Mouse (Mus musculus) ES-Bruce4 (cell line): ENCODE measurements around the gene Msrb3. TPM values are rescaled to one million over a fixed set of nuclear protein-coding genes. Genes with fewer than 3 reads are reported as not detected.

ENCODE experiments used
- H3K27ac ChIP-seq: 2 replicates; pipeline ENCODE4 v1.5.1; 2012; ENCODE audit warnings: low read length, inconsistent platforms; ENCODE audit not compliant: insufficient read depth
- H3K27me3 ChIP-seq: 2 replicates; pipeline ENCODE4 v1.6.1; 2012; ENCODE audit warnings: mild to moderate bottlenecking, low read length, inconsistent platforms; ENCODE audit not compliant: control insufficient read depth, poor library complexity, insufficient read depth, severe bottlenecking
- H3K36me3 ChIP-seq: 2 replicates; pipeline ENCODE4 v1.6.1; 2012; ENCODE audit warnings: inconsistent platforms, mild to moderate bottlenecking, low read length, moderate library complexity; ENCODE audit not compliant: control insufficient read depth, poor library complexity, insufficient read depth, severe bottlenecking
- H3K4me1 ChIP-seq: one replicate; pipeline ENCODE4 v1.8.1; 2011; ENCODE audit warnings: low read length; ENCODE audit not compliant: control insufficient read depth, insufficient read depth
- H3K4me3 ChIP-seq: 2 replicates; pipeline ENCODE4 v1.5.1; 2011; ENCODE audit warnings: low read depth, mild to moderate bottlenecking, low read length
- H3K9ac ChIP-seq: 2 replicates; pipeline ENCODE4 v1.6.1; 2012; ENCODE audit warnings: low read depth, mild to moderate bottlenecking, inconsistent platforms; ENCODE audit not compliant: poor library complexity, severe bottlenecking
- H3K9me3 ChIP-seq: replicated peaks from 2 replicates; pipeline ENCODE4 v1.6.1; 2012; ENCODE audit warnings: mild to moderate bottlenecking, low read length, inconsistent platforms; ENCODE audit not compliant: control insufficient read depth, poor library complexity, insufficient read depth, severe bottlenecking
- CTCF ChIP-seq: IDR thresholded peaks from one replicate; pipeline ENCODE4 v1.8.1; 2011; ENCODE audit warnings: low read depth, low read length
- EP300 ChIP-seq: IDR thresholded peaks from 2 replicates; pipeline ENCODE4 v1.6.1; 2011; ENCODE audit warnings: low read depth, low read length; ENCODE audit not compliant: insufficient read depth
- POLR2A ChIP-seq: IDR thresholded peaks from one replicate; pipeline ENCODE4 v1.8.1; 2011; ENCODE audit warnings: low read length; ENCODE audit not compliant: insufficient read depth
- polyA plus RNA-seq: library from polyadenylated mRNA; stranded (reverse); fragments of >200 nt; gene quantifications from 2 replicates; pipeline ENCODE4 v1.2.4, GENCODE M21; 2011; ENCODE audit warnings: low read depth; ENCODE audit not compliant: missing spikeins, insufficient read depth, insufficient read length

Gene Msrb3
- polyA plus RNA-seq, 1 experiment, result 2.6 TPM

DNA sequence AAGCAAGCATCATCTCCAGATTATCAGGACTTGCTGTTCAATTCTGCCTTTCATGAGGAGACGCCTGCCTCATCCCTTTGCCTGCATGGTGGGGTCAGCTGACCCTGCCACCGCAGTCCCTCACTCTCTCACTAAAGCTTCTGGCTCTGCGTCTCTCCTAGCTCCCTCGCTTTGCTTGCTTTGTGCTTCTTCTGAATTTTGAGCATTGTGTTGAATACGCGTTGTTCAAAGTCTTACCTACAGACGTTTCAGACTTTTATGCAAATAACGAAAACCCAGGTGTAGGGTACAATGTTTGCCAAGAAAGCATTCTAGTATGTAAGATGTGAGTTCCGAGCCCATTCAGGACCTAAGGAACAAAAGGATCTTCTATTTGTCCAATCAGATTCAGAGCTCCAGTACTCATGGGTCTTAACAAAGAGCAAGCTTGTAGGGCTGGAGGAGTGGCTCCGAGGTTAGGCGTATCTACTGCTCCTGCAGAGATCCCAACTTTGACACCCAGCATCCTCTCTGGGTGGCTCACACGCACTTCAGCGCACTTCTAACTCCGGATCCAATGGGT lies 162.3 kb downstream of the Msrb3 start:
- Histone ChIP-seq H3K36me3 (no peaks in the 10 kb centered on the region), H3K9me3 (no peaks in the 10 kb centered on the region), H3K27me3 (no peaks in the 10 kb centered on the region), H3K9ac (no peak overlapping the region), H3K27ac (no peak overlapping the region), H3K4me3 (no peak overlapping the region), H3K4me1 (no peaks in the 10 kb centered on the region)
- no peak for TF ChIP-seq POLR2A
- no peak for TF ChIP-seq EP300
- no peak for TF ChIP-seq CTCF

DNA sequence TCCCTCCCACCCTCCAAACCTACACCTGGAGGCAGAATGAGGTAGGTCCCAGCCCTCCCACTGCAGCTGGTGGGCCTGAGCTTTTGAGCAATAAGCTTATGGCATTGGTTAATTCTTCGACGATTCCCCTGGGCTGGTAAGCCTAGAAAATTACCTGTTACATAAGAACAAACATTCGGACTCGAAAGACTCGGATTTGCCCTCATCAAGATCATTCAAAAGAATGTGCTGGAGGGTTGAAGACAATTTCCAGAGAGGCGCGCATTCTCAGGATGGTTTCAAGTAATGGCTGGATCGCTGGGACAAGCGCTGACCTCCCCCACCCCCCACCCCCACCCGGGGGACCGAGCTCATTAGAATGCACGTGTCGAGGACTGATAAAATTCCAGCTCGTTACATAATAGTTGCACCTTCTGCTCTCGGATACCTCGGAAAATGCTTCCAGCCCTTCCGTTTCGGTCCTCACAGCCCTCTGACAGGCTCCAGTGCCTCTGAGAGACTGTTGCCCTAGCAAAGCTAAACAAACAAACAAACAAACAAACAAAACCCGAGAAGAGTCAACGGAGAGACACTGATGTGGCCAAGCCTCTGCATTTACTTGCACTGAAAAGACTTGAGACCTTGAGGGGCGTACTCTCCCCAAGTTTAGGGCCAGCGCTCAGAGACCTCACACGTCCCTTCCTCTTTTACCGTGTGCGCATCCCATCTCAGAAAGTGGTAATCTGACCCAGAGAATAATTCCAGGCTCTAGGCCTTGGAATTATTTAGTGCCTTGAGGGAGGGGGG lies 163.0 kb downstream of the Msrb3 start:
- TF ChIP-seq POLR2A (no peak), EP300 (no peak), CTCF (no peak)
- Histone ChIP-seq H3K4me3 (no peak overlapping the region), H3K4me1 (no peaks in the 10 kb centered on the region), H3K27me3 (no peaks in the 10 kb centered on the region), H3K36me3 (no peaks in the 10 kb centered on the region), H3K9ac (no peak overlapping the region), H3K9me3 (no peaks in the 10 kb centered on the region), H3K27ac (no peak overlapping the region)

DNA sequence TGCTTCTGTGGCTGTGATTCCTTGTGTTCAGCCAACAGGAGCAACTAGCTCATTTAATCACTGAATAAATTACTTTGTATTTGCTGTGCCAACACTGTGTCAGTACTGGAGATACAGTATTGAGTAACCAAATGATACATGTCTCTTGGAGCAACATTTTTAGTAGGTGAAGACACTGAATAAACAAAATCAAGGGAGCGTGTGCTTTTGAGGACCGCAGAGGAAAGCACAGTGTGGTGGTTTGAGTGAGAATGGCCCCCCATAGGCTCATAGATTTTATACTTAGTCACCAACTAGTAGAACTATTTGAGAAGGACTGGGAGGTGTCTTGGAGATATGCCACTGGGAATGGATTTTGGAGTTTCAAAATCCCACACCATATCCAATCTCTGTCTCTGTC lies 164.5 kb downstream of the Msrb3 start:
- Histone ChIP-seq H3K9me3 (no peaks in the 10 kb centered on the region), H3K36me3 (no peaks in the 10 kb centered on the region), H3K27ac (no peak overlapping the region), H3K4me1 (no peaks in the 10 kb centered on the region), H3K4me3 (no peak overlapping the region), H3K9ac (no peak overlapping the region), H3K27me3 (no peaks in the 10 kb centered on the region)
- TF ChIP-seq CTCF, result no peak
- TF ChIP-seq POLR2A, result no peak
- TF ChIP-seq EP300, result no peak

Other genes with a start within 250 kb of the Msrb3 start
- gene Lemd3, start 80.2 kb upstream of the Msrb3 start, polyA plus RNA-seq, result 17.4 and 20.2 TPM in 2 replicates
- not detected in 2 replicates for gene Wif1, start 134.9 kb upstream of the Msrb3 start, polyA plus RNA-seq